Mouse (Mus musculus) natural killer cell, adult 2 months (primary cell): ENCODE results near the gene Mex3d.
"Not testable (repeated sequence)": the region's sequence is repeated elsewhere in the genome, so short reads cannot be mapped to it uniquely, and the experiment has no call there.

Experiments used
- DNase-seq, 2 experiments: peaks; one replicate each; pipeline ENCODE4 v3.0.0; 2022; ENCODE audit warnings: low spot score in 2 of 2

The Mex3d gene

GRCm38 (mm10) chr10:80356737-80357136, 30.7 kb downstream of the Mex3d start:
- DNase-seq, result no peak

GRCm38 (mm10) chr10:80356001-80356682, 31.3 kb downstream of the Mex3d start, which contains the start of gene Plk5:
TSS of gene Plk5 (plus strand) at chr10:80356459.
- DNase-seq, result no peak

GRCm38 (mm10) chr10:80355431-80355830, 32.0 kb downstream of the Mex3d start:
- no peak for DNase-seq

DNA sequence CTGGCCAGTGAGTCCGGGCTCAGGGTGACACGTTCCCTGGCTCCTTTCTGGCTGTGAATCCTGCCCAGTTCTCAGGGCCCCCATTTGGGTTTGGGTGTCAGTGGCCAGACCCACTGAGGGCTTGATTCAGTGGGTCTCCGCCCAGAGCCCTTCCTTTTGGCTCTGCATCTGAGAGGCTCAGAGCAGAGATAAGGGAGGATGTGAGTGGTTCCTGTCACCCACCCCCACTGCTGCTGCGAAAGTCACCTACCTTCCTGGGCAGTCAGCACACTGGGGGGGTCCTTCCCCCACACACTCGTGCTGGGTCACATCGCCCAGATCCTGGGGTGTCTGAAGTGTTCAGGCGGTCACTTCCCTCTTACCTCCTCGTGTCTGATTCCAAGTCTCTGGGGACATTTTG, 34.7 kb downstream of the Mex3d start:
- no peak for DNase-seq

GRCm38 (mm10) chr10:80351896-80352295, 35.6 kb downstream of the Mex3d start:
- DNase-seq, result no peak

GRCm38 (mm10) chr10:80350292-80350691, 37.2 kb downstream of the Mex3d start:
- DNase-seq, result peak; percentile 74 to 84

DNA sequence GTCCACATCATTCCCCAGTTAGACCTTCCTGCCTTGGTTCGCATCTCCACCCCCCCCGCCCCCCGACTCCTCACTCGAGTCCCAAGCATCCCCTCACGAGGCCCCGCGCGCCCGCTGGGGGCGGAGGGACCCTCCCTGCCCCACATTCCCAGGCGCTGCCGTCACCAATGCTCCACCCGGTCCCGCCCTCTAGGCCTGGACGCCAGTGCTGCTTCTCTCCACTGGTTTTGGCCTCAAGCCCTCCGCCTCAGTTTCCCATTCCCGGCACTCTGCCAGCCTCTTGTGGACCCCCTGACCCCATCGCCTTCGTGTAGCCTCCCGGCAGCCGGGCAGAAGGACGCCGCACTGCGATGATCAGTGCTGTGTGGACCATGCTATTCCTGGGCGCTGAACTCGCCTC, 38.5 kb downstream of the Mex3d start:
- no peak for DNase-seq

DNA sequence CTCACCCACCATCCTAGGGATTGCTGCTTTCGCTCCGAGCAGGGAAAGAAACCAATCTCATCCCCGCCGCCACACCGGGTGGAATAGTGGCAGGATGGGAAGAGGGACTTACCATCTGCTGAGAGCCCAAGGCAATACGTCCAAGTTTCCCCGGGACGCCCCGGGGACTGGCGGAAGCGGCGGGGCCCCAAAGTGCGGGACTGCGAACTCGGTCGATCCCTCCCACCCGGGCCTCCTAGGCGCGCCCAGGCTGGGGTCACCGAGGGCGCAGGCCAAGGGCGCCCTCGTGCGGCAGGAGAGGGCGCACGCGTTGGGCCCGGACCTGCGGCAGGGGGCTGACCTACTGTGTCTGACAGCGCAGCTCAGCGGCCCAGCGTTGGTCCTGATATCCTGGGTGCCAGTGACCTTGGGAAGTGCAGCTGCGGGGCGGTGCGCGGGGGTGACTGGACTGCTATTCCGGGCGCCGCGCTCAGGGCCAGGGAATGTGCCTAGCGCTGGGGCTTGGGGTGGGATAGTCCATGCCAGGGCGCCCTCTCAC, 39.1 kb downstream of the Mex3d start, which contains the start of gene Adamtsl5:
Gene Adamtsl5, minus strand, starts transcription at position 169 of the 538 bp plus-strand sequence.
- DNase-seq, result peak; percentile 38 to 69

DNA sequence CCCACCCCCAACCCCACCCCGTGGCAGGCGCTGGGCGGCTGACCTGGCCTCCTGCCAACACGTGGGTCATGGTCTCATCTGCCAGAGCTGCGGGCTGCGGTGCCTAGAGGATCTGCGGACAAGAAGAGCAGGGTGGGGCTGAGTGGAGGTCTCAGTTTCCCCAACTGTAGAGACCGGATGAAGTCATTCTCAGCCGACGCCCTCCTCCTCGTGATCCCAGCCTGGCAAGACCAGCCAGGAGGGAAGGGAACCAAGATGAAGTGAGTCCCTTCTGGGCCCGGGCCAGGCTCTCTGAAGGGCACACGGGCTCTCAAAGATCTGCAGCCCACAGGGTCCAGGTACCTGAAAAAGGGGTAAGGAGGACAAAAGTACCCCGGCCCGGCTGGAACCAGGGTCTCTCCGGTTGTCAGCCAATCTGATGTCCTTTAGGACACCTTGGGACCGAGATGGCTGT, 39.9 kb downstream of the Mex3d start:
- DNase-seq, result no peak

DNA sequence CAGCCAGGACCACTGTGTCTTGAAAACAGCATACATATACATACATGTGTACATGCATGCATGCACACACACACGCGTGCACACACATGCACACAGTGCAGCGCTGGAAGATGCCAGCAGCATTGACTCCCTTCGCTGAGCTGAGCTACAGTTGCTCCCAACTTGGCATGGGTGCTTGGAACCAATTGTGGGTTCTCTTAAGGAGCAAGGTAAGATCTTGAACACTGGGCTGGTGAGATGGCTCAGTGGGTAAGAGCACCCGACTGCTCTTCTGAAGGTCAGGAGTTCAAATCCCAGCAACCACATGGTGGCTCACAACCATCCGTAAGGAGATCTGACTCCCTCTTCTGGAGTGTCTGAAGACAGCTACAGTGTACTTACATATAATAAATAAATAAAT, 41.5 kb downstream of the Mex3d start:
- DNase-seq, result not testable (repeated sequence)

- DNase-seq, result no peak
These were observed 42.3 kb downstream of the Mex3d start for GRCm38 (mm10) chr10:80345122-80345521.

- DNase-seq, result no peak
These were observed 43.3 kb downstream of the Mex3d start for GRCm38 (mm10) chr10:80344131-80344661.

DNA sequence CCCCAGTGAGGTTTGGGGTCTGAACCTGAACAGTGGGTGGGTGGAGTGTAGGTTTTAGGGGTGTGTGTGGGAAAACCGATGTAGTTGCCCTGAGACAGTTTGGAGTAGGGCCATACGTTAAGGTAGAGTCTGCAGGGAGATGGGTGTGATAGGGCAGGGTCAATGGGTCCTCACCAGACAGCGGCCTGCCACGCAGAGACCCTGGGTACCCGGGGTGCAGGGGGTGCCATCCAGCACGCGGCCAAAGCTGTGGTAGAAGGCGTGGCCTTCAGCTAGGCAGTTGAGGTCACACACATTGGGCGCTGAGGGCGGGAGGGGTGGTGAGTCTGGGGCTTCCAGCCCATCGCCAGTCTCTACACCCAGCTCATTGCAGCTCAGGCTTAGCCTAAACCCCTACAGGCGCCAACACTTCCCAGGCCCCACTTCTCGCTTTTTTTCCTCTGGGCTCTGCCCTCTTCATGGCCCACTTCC, 44.0 kb downstream of the Mex3d start:
- no peak for DNase-seq

DNA sequence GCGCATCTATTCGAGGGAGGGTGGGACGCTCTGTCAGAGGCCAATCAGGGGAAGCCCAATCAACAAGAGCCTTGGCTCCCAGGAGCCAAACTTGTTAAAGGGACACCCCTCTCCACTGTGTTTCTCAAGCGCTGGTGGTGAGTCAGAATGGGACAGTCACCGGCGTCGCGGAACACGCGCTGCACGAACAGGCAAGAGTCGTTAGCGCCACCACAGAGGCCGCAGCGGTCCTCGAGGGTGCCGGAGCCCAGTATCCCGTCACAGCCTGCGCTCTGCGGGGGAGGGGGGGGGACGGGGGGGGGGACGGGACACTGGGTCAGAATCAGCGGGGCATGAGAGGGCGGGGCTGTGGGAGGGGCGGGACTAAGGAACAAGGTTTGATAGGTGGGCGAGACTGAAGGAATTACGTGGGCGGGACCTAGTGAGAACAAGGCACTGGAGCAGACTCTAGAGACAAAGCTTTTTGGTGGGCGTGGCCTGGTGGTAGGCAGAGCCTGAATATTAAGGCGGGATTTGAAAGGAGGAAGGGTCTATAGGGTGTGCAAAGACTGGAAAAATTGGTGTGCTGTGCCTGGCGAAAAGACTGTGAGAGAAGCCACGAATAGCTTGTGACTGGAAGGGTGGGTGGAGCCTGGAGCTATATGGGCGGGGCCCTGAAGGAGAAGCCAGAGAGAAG, 44.6 kb downstream of the Mex3d start:
- peak; percentile 76 to 81 for DNase-seq

DNA sequence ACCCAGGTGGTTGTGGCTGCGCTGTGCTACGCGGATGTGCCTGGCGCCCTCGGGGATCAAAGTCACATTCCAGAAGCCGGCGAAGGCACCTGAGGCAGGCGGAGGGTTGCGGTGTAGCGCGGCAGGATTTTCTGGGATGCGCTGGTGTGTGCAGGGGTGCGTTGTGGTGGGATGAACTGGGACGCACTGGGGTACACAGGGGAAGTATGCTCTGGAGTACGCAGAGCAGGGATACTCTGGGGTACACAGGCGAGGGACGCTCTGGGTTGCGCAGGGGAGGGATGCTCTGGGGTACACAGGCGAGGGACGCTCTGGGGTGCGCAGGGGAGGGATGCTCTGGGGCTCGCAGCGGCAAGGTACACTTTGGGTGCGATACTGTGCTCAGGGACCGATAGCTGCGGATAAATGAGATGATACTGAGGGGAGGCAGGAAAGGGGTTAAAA, 45.1 kb downstream of the Mex3d start:
- no peak for DNase-seq

- DNase-seq, result no peak
These were observed 45.8 kb downstream of the Mex3d start for GRCm38 (mm10) chr10:80341491-80342304.

DNA sequence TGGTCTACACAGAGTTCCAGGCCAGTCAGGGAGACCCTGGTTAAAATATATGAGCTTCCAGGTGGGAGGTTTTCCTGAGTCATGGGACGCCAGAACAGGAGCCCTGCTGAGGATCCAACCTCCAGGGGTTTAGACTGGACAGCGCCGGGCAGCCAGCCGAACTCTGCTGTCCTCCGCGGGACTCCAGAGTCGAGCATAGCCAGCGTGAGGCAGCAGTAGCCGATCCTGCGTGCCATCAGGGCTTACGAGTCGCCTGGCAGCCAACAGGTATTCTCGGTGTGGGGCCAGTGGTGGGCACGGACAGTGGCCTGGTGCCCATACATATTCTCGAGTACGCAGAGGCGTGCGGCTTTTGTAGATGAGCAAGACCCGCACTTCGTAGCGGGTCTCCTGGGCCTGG, 46.4 kb downstream of the Mex3d start:
- no peak for DNase-seq

GRCm38 (mm10) chr10:80339941-80340750, 47.3 kb downstream of the Mex3d start:
- DNase-seq, result peak; percentile 75 to 83

DNA sequence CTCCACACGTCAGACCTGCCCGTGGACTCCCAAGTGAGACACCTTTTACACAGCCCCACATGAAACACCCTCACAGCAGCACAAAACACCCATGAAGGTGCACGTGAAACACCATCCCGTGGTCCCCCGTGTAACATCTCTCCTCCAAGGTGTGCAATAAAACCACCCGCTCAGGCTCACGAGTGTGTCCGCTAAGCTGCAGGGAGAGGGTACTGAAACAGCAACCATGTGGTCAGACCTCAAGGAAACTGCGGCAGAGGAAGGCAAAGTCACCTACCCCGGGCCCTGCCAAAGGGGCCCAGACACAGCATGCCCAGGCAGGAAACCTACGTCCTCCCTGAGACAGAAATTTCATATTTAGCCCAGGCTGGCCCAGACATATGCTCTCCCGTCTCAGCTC, 51.2 kb downstream of the Mex3d start:
- peak in 1 of 2 experiments; percentile 33 for DNase-seq

DNA sequence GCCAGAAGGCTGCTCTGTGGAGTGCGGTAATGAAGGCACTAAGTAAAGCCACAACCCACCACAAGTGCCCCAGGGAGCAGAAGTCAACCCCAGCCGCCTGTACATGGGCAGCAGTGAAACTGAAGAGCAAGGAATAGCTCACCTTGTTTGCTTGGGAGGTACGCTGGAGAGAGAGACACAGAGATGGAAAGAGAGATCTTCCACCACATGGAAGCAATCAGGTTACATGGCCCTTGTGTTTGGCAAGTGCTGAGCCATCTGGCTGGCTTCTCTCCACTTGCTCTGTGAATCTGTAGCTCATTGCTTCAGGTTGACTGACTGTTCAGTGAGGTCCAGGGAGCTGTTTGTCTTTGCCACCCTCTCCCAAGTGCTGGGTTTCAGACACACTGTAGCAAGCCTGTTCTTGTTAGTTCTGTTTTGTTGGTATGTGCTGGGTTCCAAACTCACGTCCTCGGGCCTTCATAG, 54.9 kb downstream of the Mex3d start:
- DNase-seq, result no peak
